Comparison of ENCODE assay signal across 7 mouse cellular contexts in genomic region chr12:26532823-26533640, GRCm38 (mm10).
A peak's percentile ranks its signal among the peaks of the same experiment; 100 is the strongest.
DNase-seq lines count a peak whose midpoint lies in the region; ATAC-seq and TF ChIP-seq lines count a peak whose summit lies in the region.

No protein-coding gene starts in this region.

- intact Hi-C loops in left cerebral cortex, postnatal 36 days (cut with DNase I) = loop anchor here (2.0 to 10.0 kb wide), 3 partner anchors 809 to 1900 kb away; partner anchors contain the start of gene Sox11

- no peaks in the 10 kb centered on the region for H3K4me1 ChIP-seq in cortical plate, adult 2 months (ENCODE audit: control insufficient read depth, insufficient read depth, low read length)
- no peaks in the 10 kb centered on the region for H3K4me1 ChIP-seq in intestine, postnatal 0 days (replicated peaks; ENCODE audit: control insufficient read depth, insufficient read depth, low read length)
- peaks cover 25% of the 10 kb centered on the region for H3K4me1 ChIP-seq in midbrain, embryonic 15.5 days

- H3K27me3 ChIP-seq in intestine, postnatal 0 days (replicated peaks; ENCODE audit: control insufficient read depth, insufficient read depth, low read length) = no peaks in the 10 kb centered on the region
- no peaks in the 10 kb centered on the region for H3K27me3 ChIP-seq in midbrain, embryonic 15.5 days (replicated peaks)

- H3K9me3 ChIP-seq in intestine, postnatal 0 days (ENCODE audit: control insufficient read depth) = no peaks in the 10 kb centered on the region
- H3K9me3 ChIP-seq in midbrain, embryonic 15.5 days = no peaks in the 10 kb centered on the region

- peak; percentile 55; the same call in 1 of the 2 replicates for ATAC-seq in intestine, postnatal 0 days
- ATAC-seq in midbrain, embryonic 15.5 days (replicated peaks) = peak; percentile 90

- no peak overlapping the region for H3K27ac ChIP-seq in cortical plate, adult 2 months (ENCODE audit: insufficient read depth, low read length)
- H3K27ac ChIP-seq in intestine, postnatal 0 days (ENCODE audit: low read depth, low read length) = no peak overlapping the region
- H3K27ac ChIP-seq in midbrain, embryonic 15.5 days = peak overlapping the region; percentile 84

- TF ChIP-seq POLR2A in cortical plate, adult 2 months (IDR thresholded peaks at IDR 0.05; ENCODE audit: extremely low read depth, insufficient read depth, low read length) = no peak

- peak; percentile 89 for DNase-seq in adrenal gland, postnatal 10 days
- DNase-seq in gastrocnemius, adult 8-10 months (ENCODE audit: low spot score in 2 of 2) = peak; percentile 13 to 36
- peak; percentile 76 to 78 for DNase-seq in left cerebral cortex, postnatal 36 days (ENCODE audit: low spot score in 2 of 2)
- peak; percentile 43 to 77 for DNase-seq in spleen, postnatal 10 days (ENCODE audit: low spot score in 2 of 2)

- H3K4me2 ChIP-seq in intestine, postnatal 0 days (replicated peaks; ENCODE audit: low read depth) = 0 out of 2 replicates have a peak overlapping the region, but pooled peaks have one; percentile 28
- H3K4me2 ChIP-seq in midbrain, embryonic 15.5 days = peak overlapping the region; percentile 39

- H3K4me3 ChIP-seq in cortical plate, adult 2 months (ENCODE audit: insufficient read depth, low read length) = no peak overlapping the region
- H3K4me3 ChIP-seq in intestine, postnatal 0 days (ENCODE audit: low read depth, low read length) = no peak overlapping the region
- no peak overlapping the region for H3K4me3 ChIP-seq in midbrain, embryonic 15.5 days

- TF ChIP-seq CTCF in cortical plate, adult 2 months (IDR thresholded peaks at IDR 0.05; ENCODE audit: extremely low read depth, insufficient read depth, low read length) = peak; percentile 92
- peak; percentile 98 for TF ChIP-seq CTCF in intestine, postnatal 0 days (IDR thresholded peaks at IDR 0.05; ENCODE audit: low read depth)

- no peaks in the 10 kb centered on the region for H3K36me3 ChIP-seq in intestine, postnatal 0 days (ENCODE audit: control insufficient read depth, insufficient read depth)
- H3K36me3 ChIP-seq in midbrain, embryonic 15.5 days (replicated peaks) = no peaks in the 10 kb centered on the region

- H3K9ac ChIP-seq in intestine, postnatal 0 days (ENCODE audit: low read depth, low read length) = no peak overlapping the region
- H3K9ac ChIP-seq in midbrain, embryonic 15.5 days = no peak overlapping the region

- 44% methylated on average over 13 of the region's 13 CpGs for WGBS in intestine, postnatal 0 days
- 23% methylated on average over 13 of the region's 13 CpGs for WGBS in midbrain, embryonic 15.5 days

Comparison
In these comparisons a context has a peak if more than half of its experiments do, and no peak if none do; other contexts are left out.
1. DNase-seq: peak in every context shown above with its lines; median percentile 89 in adrenal gland, postnatal 10 days; 77 in left cerebral cortex, postnatal 36 days; 60 in spleen, postnatal 10 days; 24 in gastrocnemius, adult 8-10 months.